Mouse (Mus musculus): ENCODE measurements around the gene Sirt7. TPM values are rescaled to one million over a fixed set of nuclear protein-coding genes. Genes with fewer than 3 reads are reported as not detected.
A peak's percentile ranks its signal among the peaks of the same experiment; 100 is the strongest.

The Sirt7 gene
- total RNA-seq, 1 experiment from 2014 or later = 131 TPM

DNA sequence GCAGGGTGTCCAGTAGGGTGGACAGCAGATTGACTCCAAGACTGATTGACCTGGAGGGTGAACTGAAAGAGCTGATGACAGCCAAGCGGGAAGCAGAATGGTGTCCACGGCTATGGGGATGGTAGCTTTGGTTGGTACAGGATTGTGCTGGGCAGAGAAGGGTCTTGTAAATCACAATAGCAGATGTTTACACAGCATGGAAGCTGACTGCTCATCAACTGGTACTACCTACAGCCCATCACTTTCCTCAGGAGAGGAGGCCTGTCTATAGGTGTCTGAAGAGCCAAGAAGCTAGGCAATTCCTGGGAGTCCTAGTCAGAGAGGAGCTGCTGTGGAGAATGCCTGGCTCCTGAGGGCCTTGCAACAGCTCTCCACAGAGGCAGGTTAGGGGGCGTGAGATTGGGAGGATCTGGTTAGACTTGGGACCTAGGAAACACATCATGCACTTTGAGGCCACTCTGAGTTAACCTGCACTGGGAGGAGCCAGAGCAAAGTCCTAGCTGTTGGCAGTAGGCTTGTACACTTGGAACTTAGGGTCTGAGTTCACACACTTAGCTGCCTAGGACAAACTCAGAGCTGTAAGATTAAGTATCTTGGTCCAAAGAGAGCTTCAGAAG is 48.6 kb downstream of the Sirt7 start:
- no peak for ATAC-seq (replicated peaks; ENCODE audit: insufficient number of reproducible peaks, low FRiP score, low TSS enrichment, poor library complexity, severe bottlenecking)

DNA sequence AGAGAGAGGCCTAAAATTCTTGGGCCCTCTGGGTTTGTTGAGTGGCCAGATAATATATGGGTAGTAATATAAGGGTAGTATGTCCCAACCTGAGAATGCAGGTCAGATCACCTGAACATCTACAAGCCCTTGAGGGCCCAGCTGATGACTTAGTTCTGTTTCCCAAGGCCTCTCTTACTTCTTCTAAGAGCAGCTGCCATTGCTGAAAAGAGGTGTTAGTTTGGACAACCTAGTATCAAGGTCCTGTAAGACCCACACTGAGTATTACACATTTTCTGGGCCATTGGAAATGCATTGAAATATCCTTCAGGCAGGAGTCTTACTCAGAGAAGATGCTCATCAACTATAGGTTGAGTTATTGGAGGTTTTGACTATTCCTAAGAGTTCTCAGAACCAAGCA is 49.1 kb downstream of the Sirt7 start:
- no peak for ATAC-seq (replicated peaks; ENCODE audit: insufficient number of reproducible peaks, low FRiP score, low TSS enrichment, poor library complexity, severe bottlenecking)

DNA sequence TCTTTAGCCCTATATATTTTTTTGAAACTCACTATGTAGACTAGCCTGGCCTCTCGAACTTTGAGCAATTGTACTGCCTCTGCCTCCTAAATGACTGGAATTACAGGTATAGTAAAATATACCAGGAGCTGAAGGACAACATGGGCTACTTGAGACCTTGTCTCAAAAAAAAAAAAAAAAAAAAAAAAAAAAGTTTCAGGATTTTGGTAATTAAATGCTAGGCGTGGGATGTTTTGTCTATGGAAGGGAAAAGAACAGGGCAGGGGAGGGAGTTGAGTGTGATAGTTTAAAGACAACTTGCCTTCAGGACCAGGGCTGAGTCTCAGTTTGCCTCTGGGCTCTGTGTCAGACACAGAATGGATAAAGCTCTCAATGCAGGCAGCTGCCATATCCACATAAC is 50.0 kb downstream of the Sirt7 start:
- ATAC-seq (replicated peaks; ENCODE audit: insufficient number of reproducible peaks, low FRiP score, low TSS enrichment, poor library complexity, severe bottlenecking) = no peak

DNA sequence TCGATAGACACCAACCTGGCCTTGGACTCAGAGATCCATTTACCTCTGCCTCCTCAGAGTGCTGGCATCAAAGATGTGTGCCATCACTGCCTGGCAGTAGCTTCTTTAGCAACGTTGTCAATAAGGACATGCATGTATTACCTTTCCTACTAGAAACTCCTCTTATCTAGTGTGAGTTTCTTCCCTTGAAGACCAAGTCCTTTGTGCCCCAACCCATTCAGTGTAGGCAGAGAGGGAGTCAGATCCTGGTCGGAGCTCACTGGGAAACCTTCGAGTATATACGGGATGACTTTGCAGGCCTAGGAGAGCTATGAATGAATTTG is 50.8 kb downstream of the Sirt7 start:
- ATAC-seq (replicated peaks; ENCODE audit: insufficient number of reproducible peaks, low FRiP score, low TSS enrichment, poor library complexity, severe bottlenecking) = no peak

DNA sequence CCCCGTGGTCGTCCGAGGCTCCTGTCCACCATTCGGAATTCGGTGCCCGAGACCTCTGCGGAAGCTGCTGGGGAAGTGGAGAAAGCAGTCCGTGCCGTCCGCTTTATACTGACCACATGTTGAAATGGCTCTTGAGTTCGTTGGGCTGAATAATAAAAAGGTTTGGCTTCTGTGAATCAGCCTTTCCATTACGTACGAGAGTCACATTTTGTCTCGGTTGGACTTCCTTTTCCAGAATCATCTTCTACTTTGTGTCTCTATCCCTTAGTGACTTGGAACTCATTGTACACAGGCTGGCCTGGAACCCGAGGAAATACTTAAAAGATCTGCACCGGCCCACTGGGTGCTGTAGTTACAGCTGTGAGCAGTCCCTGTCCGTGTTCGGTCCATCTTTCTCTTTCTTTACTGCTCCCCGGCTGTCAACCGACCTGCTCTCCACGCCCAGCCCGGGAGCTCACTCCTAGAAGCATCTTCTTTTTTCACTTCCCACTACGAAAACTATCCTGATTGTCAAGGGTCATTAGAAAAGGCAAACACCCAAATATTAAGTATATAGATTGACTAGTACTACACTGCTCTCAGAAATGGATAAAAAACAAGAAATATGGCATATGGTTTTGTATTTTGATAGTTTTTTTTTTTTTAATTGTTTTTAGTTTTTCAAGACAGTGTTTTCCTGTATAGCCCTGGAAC is 51.3 kb downstream of the Sirt7 start:
- no peak; the same call in 1 of the 2 replicates for ATAC-seq (replicated peaks; ENCODE audit: insufficient number of reproducible peaks, low FRiP score, low TSS enrichment, poor library complexity, severe bottlenecking)

DNA sequence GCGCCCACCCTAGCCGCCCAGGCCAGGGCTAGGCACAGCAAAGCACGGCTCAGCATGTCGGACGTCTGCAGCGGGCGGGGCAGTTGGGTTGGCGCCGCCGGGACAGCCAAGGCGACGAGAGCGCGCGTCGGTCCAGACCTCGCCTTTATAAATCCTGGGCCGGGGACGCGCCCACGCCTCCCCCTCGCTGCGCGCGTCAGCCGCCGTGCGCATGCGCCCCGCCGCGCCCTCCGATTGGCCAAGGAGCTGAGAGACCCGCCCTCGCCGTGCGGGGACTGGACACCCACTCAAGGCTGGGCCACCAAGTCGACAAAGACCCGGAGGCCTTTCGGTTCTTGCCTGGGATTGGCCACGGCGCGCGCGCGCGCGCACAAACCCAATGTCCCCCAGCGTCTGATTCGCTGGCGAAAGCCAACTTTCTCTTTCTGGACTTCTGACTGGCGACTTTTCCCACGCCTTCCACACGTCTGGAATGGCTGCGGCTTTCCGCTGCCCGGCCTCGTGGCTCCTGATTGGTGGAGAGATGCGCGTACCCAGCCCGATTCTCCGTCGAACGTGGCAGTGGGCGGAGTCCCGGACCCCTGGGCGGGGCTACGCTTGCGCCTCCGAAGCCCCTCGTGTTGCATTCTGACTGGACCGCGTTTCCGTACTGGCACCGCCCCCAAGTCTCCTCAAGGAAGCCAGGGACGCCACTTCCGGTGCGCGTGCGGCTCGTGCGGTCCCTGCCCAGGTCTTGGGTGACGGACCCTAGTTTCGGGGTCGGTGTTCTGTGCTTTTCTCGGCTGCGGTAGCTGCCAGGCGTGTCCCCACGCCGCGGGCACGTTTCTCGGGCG is 52.1 kb downstream of the Sirt7 start, which contains the start of gene P4hb:
P4hb (minus strand) TSS at position 502 of the 833 bp plus-strand sequence.
- peak; percentile 80 for ATAC-seq (replicated peaks; ENCODE audit: insufficient number of reproducible peaks, low FRiP score, low TSS enrichment, poor library complexity, severe bottlenecking)

DNA sequence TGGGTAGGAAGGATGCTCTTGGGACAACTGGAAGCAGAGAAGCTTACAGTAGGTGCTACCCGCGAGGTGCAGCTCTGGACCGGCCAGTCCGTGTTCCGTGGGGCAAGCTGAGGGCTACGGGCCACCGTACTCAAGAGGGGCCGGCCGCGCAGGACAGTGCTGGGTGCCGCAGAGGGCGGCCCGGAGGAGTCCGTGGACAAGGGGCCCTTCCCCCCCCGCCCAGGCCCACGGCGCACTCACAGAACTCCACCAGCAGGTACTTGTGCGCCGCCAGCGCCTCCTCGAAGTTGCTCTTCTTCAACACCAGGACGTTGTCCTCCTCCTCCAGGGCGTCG is 52.7 kb downstream of the Sirt7 start:
- ATAC-seq (replicated peaks; ENCODE audit: insufficient number of reproducible peaks, low FRiP score, low TSS enrichment, poor library complexity, severe bottlenecking) = no peak

DNA sequence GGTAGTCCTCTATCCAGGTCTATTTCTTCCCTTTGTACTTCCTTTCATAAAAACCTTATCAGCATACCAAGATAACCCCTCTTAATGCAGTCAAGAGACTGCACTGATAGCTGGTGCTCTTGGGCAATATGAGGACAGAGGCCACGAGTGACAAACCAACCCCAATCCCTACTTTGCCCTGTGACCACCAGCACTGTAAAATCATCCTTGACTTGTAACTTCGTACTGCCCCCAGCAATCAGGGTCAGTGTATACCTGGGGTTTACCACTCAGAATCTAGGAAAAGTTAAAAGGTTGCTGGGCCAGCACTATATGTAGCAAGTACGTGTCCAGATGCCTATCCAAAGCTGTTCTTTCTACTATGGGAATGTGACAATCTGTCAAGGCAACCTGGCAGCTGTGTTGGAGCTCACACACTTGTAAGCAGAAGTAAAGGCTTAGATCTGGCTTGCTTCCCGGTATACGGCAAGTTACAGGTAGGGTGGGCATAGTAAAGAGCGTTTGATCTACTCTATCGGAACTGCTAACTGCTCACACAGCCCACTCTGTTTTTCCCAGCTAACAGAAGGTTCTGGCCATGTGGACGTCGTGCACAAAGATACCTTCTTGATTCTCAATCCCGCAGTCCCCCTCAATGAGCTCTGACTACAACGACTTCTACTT is 53.2 kb downstream of the Sirt7 start:
- no peak for ATAC-seq (replicated peaks; ENCODE audit: insufficient number of reproducible peaks, low FRiP score, low TSS enrichment, poor library complexity, severe bottlenecking)

DNA sequence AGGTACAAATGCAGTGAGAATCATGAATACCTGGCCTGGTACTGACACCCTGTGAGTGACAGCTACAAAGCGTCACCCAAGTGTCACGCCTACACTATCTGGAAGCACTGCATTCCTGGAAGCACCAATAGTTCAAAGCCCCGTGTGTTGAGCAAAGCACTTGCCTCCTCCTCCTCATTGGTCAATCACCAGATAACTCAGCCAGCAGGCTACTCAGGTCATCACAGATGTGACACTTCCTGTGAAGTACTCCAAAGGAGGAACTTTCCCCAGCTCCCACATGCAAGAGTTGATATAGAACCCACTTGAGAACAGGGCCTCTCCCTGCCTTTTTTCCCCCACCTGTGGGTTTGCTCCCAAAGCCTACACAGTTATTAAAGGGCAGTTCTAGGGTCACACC is 53.9 kb downstream of the Sirt7 start:
- ATAC-seq (replicated peaks; ENCODE audit: insufficient number of reproducible peaks, low FRiP score, low TSS enrichment, poor library complexity, severe bottlenecking) = no peak

Other genes with a start within 250 kb of the Sirt7 start
- 5.5 to 16.4 TPM (median 9.4 TPM) in 3 replicates for gene Faap100, start 246.5 kb downstream of the Sirt7 start, total RNA-seq (2017)
- 36.2 to 43.1 TPM (median 37.2 TPM) in 3 replicates for gene Nploc4, start 187.5 kb downstream of the Sirt7 start, total RNA-seq (2017)
- gene Tspan10, start 182.6 kb downstream of the Sirt7 start, total RNA-seq (2017) = not detected in 3 replicates
- gene Pde6g, start 171.7 kb downstream of the Sirt7 start, total RNA-seq (2017) = 0.29 TPM in 1 of 3 replicates, not detected in the others
- gene Oxld1, start 167.2 kb downstream of the Sirt7 start, total RNA-seq (2017) = 3.5 to 6.4 TPM (median 3.9 TPM) in 3 replicates
- gene Ccdc137, start 167.1 kb downstream of the Sirt7 start, total RNA-seq (2017) = 17.9 to 37.4 TPM (median 25.2 TPM) in 3 replicates
- 4.8 to 15.5 TPM (median 14.4 TPM) in 3 replicates for gene Arl16, start 157.6 kb downstream of the Sirt7 start, total RNA-seq (2017)
- gene Mrpl12, start 140.6 kb downstream of the Sirt7 start, total RNA-seq (2017) = 30.7 to 37.5 TPM (median 32.4 TPM) in 3 replicates
- 6.6 to 8.1 TPM (median 7.4 TPM) in 3 replicates for gene Slc25a10, start 133.4 kb downstream of the Sirt7 start, total RNA-seq (2017)
- gene Gcgr, start 94.5 kb downstream of the Sirt7 start, total RNA-seq (2017) = not detected in 3 replicates
- gene Mcrip1, start 75.5 kb downstream of the Sirt7 start, total RNA-seq (2017) = 13.8 to 21.9 TPM (median 16.9 TPM) in 3 replicates
- gene Ppp1r27, start 74.1 kb downstream of the Sirt7 start, total RNA-seq (2017) = not detected in 3 replicates
- gene P4hb, start 52.0 kb downstream of the Sirt7 start, total RNA-seq (2017) = 331 to 434 TPM (median 349 TPM) in 3 replicates
- 163 to 262 TPM (median 173 TPM) in 3 replicates for gene Arhgdia, start 43.6 kb downstream of the Sirt7 start, total RNA-seq (2017)
- 78.4 to 113 TPM (median 112 TPM) in 3 replicates for gene Alyref, start 26.9 kb downstream of the Sirt7 start, total RNA-seq (2017)
- gene Anapc11, start 26.8 kb downstream of the Sirt7 start, total RNA-seq (2017) = 18.5 to 31.2 TPM (median 26.5 TPM) in 3 replicates
- not detected in 3 replicates for gene Npb, start 16.8 kb downstream of the Sirt7 start, total RNA-seq (2017)
- gene Pcyt2, start 7.3 kb downstream of the Sirt7 start, total RNA-seq (2017) = 26.9 to 43.7 TPM (median 32.9 TPM) in 3 replicates
- gene Mafg, start 8.4 kb upstream of the Sirt7 start, total RNA-seq (2017) = 28.8 to 34.0 TPM (median 33.8 TPM) in 3 replicates
- 0.57 to 0.58 TPM in 2 of 3 replicates, not detected in the other for gene Pycr1, start 18.5 kb upstream of the Sirt7 start, total RNA-seq (2017)
- not detected in 3 replicates for gene Myadml2, start 22.9 kb upstream of the Sirt7 start, total RNA-seq (2017)
- not detected in 3 replicates for gene Notum, start 35.9 kb upstream of the Sirt7 start, total RNA-seq (2017)
- gene Aspscr1, start 47.7 kb upstream of the Sirt7 start, total RNA-seq (2017) = 32.3 to 55.6 TPM (median 50.2 TPM) in 3 replicates
- gene Cenpx, start 88.5 kb upstream of the Sirt7 start, total RNA-seq (2017) = 27.0 to 58.3 TPM (median 41.9 TPM) in 3 replicates
- 39.7 to 45.3 TPM (median 41.0 TPM) in 3 replicates for gene Lrrc45, start 88.7 kb upstream of the Sirt7 start, total RNA-seq (2017)
- 7.1 to 9.7 TPM in 2 of 3 replicates, not detected in the other for gene Rac3, start 96.2 kb upstream of the Sirt7 start, total RNA-seq (2017)
- gene Dcxr, start 102.0 kb upstream of the Sirt7 start, total RNA-seq (2017) = 14.8 to 32.2 TPM (median 23.8 TPM) in 3 replicates
- gene Cbr2, start 106.9 kb upstream of the Sirt7 start, total RNA-seq (2017) = 2.0 TPM in 1 of 3 replicates, not detected in the others
- gene Hmga1b, start 137.6 kb upstream of the Sirt7 start, total RNA-seq (2017) = 2.3 to 66.8 TPM (median 12.5 TPM) in 3 replicates
- gene Rfng, start 159.0 kb upstream of the Sirt7 start, total RNA-seq (2017) = 1.0 to 3.9 TPM (median 1.2 TPM) in 3 replicates
- gene Gps1, start 159.0 kb upstream of the Sirt7 start, total RNA-seq (2017) = 55.0 to 59.6 TPM (median 55.7 TPM) in 3 replicates
- 25.1 to 42.4 TPM (median 31.8 TPM) in 3 replicates for gene Dus1l, start 171.2 kb upstream of the Sirt7 start, total RNA-seq (2017)
- 13.2 to 26.4 TPM (median 13.5 TPM) in 3 replicates for gene Fasn, start 199.3 kb upstream of the Sirt7 start, total RNA-seq (2017)